8 mouse cellular contexts compared by ENCODE assay signal in genomic region chr1:164315266-164315665, GRCm38 (mm10). TPM values are rescaled to one million over a fixed set of nuclear protein-coding genes. Genes with fewer than 3 reads are reported as not detected.
DNase-seq lines count a peak whose midpoint lies in the region; ATAC-seq and TF ChIP-seq lines count a peak whose summit lies in the region.

No protein-coding gene starts in this region.

- TF ChIP-seq POLR2A in thymus, adult 2 months (IDR thresholded peaks at IDR 0.05; ENCODE audit: control insufficient read depth, extremely low read depth, insufficient read depth, low read length, poor library complexity) = no peak

- no peak overlapping the region for H3K4me3 ChIP-seq in hindbrain, embryonic 10.5 days
- no peak overlapping the region for H3K4me3 ChIP-seq in hindbrain, embryonic 16.5 days (ENCODE audit: low read length)
- H3K4me3 ChIP-seq in thymus, adult 2 months (ENCODE audit: control insufficient read depth, insufficient read depth, low read length) = no peak overlapping the region

- peaks cover 43% of the 10 kb centered on the region for H3K36me3 ChIP-seq in hindbrain, embryonic 10.5 days
- no peaks in the 10 kb centered on the region; the same call in 1 of the 2 replicates for H3K36me3 ChIP-seq in hindbrain, embryonic 16.5 days (ENCODE audit: control insufficient read depth, insufficient read depth, low read length)
- no peaks in the 10 kb centered on the region for H3K36me3 ChIP-seq in thymus, adult 2 months (ENCODE audit: control insufficient read depth, insufficient read depth, low read length)

- no peak overlapping the region for H3K9ac ChIP-seq in hindbrain, embryonic 16.5 days (ENCODE audit: low read depth, low read length)

- H3K4me2 ChIP-seq in hindbrain, embryonic 16.5 days (ENCODE audit: low read length) = no peak overlapping the region

- no peak for ATAC-seq in hindbrain, embryonic 16.5 days

- H3K4me1 ChIP-seq in hindbrain, embryonic 10.5 days (replicated peaks) = no peaks in the 10 kb centered on the region
- no peaks in the 10 kb centered on the region for H3K4me1 ChIP-seq in hindbrain, embryonic 16.5 days (ENCODE audit: control insufficient read depth, insufficient read depth, low read depth, low read length)
- H3K4me1 ChIP-seq in thymus, adult 2 months (replicated peaks; ENCODE audit: control insufficient read depth, insufficient read depth, low read length) = no peaks in the 10 kb centered on the region

- no peaks in the 10 kb centered on the region for H3K9me3 ChIP-seq in hindbrain, embryonic 10.5 days
- no peaks in the 10 kb centered on the region for H3K9me3 ChIP-seq in hindbrain, embryonic 16.5 days (ENCODE audit: control insufficient read depth, low read length)

- peak; percentile 41 for DNase-seq in hindbrain, embryonic 10.5 days (ENCODE audit: low spot score)
- peak; percentile 49 for DNase-seq in thymus, adult 2 months
- no peak for DNase-seq in thymus, adult 18-20 months
- peak; percentile 45 for DNase-seq in c-Kit-positive CD71-positive TER-119-negative erythroid progenitor cells, embryonic 14.5 days (ENCODE audit: low read depth)
- DNase-seq in induced T-regulatory cell, adult 2 months (ENCODE audit: low read depth) = peak; percentile 68
- DNase-seq in retina, postnatal 7 days (ENCODE audit: low read depth, low spot score) = peak; percentile 31
- no peak for DNase-seq in heart, adult 8-10 months (ENCODE audit: low spot score)

- WGBS in hindbrain, embryonic 10.5 days = 78% methylated on average over 8 of the region's 8 CpGs
- WGBS in hindbrain, embryonic 16.5 days = 81% methylated on average over 8 of the region's 8 CpGs
- WGBS in thymus, adult 2 months = 91% methylated on average over 8 of the region's 8 CpGs

- peak; percentile 73 for TF ChIP-seq CTCF in thymus, adult 2 months (IDR thresholded peaks at IDR 0.05; ENCODE audit: borderline replicate concordance, control insufficient read depth, extremely low read depth, insufficient read depth, low read length, poor library complexity)

- no peak overlapping the region for H3K27ac ChIP-seq in hindbrain, embryonic 10.5 days
- no peak overlapping the region for H3K27ac ChIP-seq in hindbrain, embryonic 16.5 days (ENCODE audit: low read depth, low read length)
- no peak overlapping the region for H3K27ac ChIP-seq in thymus, adult 2 months (ENCODE audit: control insufficient read depth, insufficient read depth, low read length)

- no peaks in the 10 kb centered on the region for H3K27me3 ChIP-seq in hindbrain, embryonic 10.5 days (ENCODE audit: insufficient read depth, poor library complexity, severe bottlenecking)
- no peaks in the 10 kb centered on the region for H3K27me3 ChIP-seq in hindbrain, embryonic 16.5 days (replicated peaks; ENCODE audit: control insufficient read depth, insufficient read depth, low read length)
- H3K27me3 ChIP-seq in thymus, adult 2 months (ENCODE audit: control insufficient read depth, insufficient read depth, low read length) = no peaks in the 10 kb centered on the region

RNA-seq across cellular contexts. Expression of gene Blzf1, which starts 8.0 kb away (rescaled TPM):
- 26.2 and 26.4 TPM in 2 replicates for polyA plus RNA-seq in hindbrain, embryonic 10.5 days (2016; fragmentation: Nextera tagmentation; extraction: Ambion mirVana)
- 29.4 and 31.3 TPM in 2 replicates for polyA plus RNA-seq in hindbrain, embryonic 16.5 days (2015; fragmentation: Nextera tagmentation; extraction: Ambion mirVana)
- 3.4 and 3.6 TPM in 2 replicates for polyA plus RNA-seq in thymus, adult 2 months (2012; rRNA removed)
- total RNA-seq in heart, adult 8-10 months (2022) = 10 to 100 TPM; 21.3 to 22.2 (median 21.8) TPM

RNA-seq across cellular contexts. Expression of gene Nme7, which starts 11.3 kb away (rescaled TPM):
- 30.7 and 31.8 TPM in 2 replicates for polyA plus RNA-seq in hindbrain, embryonic 10.5 days (2016; fragmentation: Nextera tagmentation; extraction: Ambion mirVana)
- polyA plus RNA-seq in hindbrain, embryonic 16.5 days (2015; fragmentation: Nextera tagmentation; extraction: Ambion mirVana) = 32.0 and 35.8 TPM in 2 replicates
- 10.1 and 10.7 TPM in 2 replicates for polyA plus RNA-seq in thymus, adult 2 months (2012; rRNA removed)
- 1 to 10 TPM; 4.0 to 5.4 (median 4.7) TPM for total RNA-seq in heart, adult 8-10 months (2022)

RNA-seq across cellular contexts. Expression of gene Ccdc181, which starts 39.9 kb away (rescaled TPM):
- polyA plus RNA-seq in hindbrain, embryonic 10.5 days (2016; fragmentation: Nextera tagmentation; extraction: Ambion mirVana) = 11.2 and 12.2 TPM in 2 replicates
- polyA plus RNA-seq in hindbrain, embryonic 16.5 days (2015; fragmentation: Nextera tagmentation; extraction: Ambion mirVana) = 23.9 and 26.4 TPM in 2 replicates
- 1.7 and 2.7 TPM in 2 replicates for polyA plus RNA-seq in thymus, adult 2 months (2012; rRNA removed)
- total RNA-seq in heart, adult 8-10 months (2022) = 10 to 100 TPM in 1 of 4 experiments, 1 to 10 TPM in 3; 9.0 to 10.0 (median 10.0) TPM

Comparison
In these comparisons a context has a peak if more than half of its experiments do, and no peak if none do; other contexts are left out.
1. DNase-seq: peak in hindbrain, embryonic 10.5 days (single experiment), thymus, adult 2 months (single experiment), c-Kit-positive CD71-positive TER-119-negative erythroid progenitor cells, embryonic 14.5 days (single experiment), induced T-regulatory cell, adult 2 months (single experiment) and retina, postnatal 7 days (single experiment); none in thymus, adult 18-20 months (0 of 2) and heart, adult 8-10 months (single experiment).